Mouse (Mus musculus) heart, embryonic 11.5 days (tissue): ENCODE measurements around the gene Ptges2. TPM values are rescaled to one million over a fixed set of nuclear protein-coding genes. Genes with fewer than 3 reads are reported as not detected.

Source experiments
- ATAC-seq: fragments of 200-750 bp; cut with Nextera tagmentation; replicated peaks from 2 replicates; pipeline ENCODE4 v1.8.0; 2017; ENCODE audit warnings: moderate library complexity; ENCODE audit not compliant: insufficient number of reproducible peaks, low FRiP score, low TSS enrichment
- H3K27ac ChIP-seq: fragments of 300-500 bp; sonication (generic); 2 replicates; pipeline ENCODE4 v1.5.1; 2014; ENCODE audit warnings: mild to moderate bottlenecking, low read depth, low read length
- H3K27me3 ChIP-seq: fragments of 300-500 bp; sonication (generic); 2 replicates; pipeline ENCODE4 v1.6.1; 2014; ENCODE audit warnings: mild to moderate bottlenecking, low read length, mixed read lengths; ENCODE audit not compliant: control insufficient read depth, insufficient read depth
- H3K36me3 ChIP-seq: fragments of 300-500 bp; sonication (generic); 2 replicates; pipeline ENCODE4 v1.6.1; 2014; ENCODE audit warnings: mild to moderate bottlenecking, low read length, moderate library complexity, mixed read lengths; ENCODE audit not compliant: control insufficient read depth, insufficient read depth
- H3K4me1 ChIP-seq: fragments of 300-500 bp; sonication (generic); 2 replicates; pipeline ENCODE4 v1.6.1; 2014; ENCODE audit warnings: low read length; ENCODE audit not compliant: control insufficient read depth, insufficient read depth
- H3K4me2 ChIP-seq: fragments of 300-500 bp; sonication (generic); 2 replicates; pipeline ENCODE4 v1.6.1; 2014; ENCODE audit warnings: mild to moderate bottlenecking, moderate library complexity
- H3K4me3 ChIP-seq: fragments of 300-500 bp; sonication (generic); 2 replicates; pipeline ENCODE4 v1.5.1; 2014; ENCODE audit warnings: low read depth, low read length
- H3K9ac ChIP-seq: fragments of 300-500 bp; sonication (generic); 2 replicates; pipeline ENCODE4 v1.6.1; 2014; ENCODE audit warnings: mild to moderate bottlenecking, low read depth, low read length, moderate library complexity
- H3K9me3 ChIP-seq: fragments of 300-500 bp; sonication (generic); replicated peaks from 2 replicates; pipeline ENCODE4 v1.6.1; 2016; ENCODE audit warnings: low read length; ENCODE audit not compliant: control insufficient read depth
- WGBS: fragments of 180-500 bp; shearing (Covaris S2); extraction: QIAGEN DNeasy Blood & Tissue Kit; methylation state at CpG from one replicate; pipeline ENCODE4 v1.1.7; 2014; ENCODE audit not compliant: insufficient replicate concordance; 5-methylcytosine and 5-hydroxymethylcytosine counted together
- polyA plus RNA-seq: library from polyadenylated mRNA; unstranded; fragments of >200 nt; fragmentation: Nextera tagmentation; extraction: Ambion mirVana; gene quantifications from 2 replicates; pipeline ENCODE4 v1.2.1, GENCODE M21; 2014

The Ptges2 gene
- polyA plus RNA-seq, 1 experiment from 2014 or later: 32.7 TPM

DNA sequence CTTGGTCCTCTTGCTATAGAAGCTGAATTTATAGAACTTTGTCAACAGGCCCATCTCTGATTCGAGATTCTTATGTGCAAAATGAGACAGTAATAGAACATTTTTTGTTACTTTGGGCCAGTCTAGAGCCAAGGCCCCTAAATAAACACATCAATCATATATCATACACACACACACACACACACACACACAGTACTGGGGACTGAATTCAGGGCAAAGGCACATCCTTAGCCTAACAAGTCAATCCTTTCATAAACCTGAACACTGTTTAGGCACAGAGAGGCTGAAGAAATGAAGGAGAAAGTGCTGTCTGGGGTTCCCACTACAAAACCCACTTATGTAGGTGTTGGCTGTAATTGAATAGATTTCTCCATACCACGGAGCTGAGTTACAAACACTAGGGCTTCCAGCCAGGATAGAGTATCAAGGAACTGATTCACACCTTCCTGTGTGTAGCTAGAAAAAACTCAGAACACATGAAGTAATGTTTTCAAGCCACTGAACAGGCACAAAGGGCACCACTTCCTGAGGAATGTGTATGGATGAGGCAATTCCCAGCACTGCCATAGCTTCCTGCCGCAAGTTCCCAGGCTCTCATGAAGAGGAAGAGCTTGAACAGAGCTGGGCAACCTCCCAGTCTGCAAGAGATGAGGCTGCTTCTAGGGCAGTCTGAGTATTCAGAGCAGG, 41.1 kb downstream of the Ptges2 start:
- 54% methylated on average over 3 of the region's 3 CpGs for WGBS
- no peak overlapping the region for H3K4me3 ChIP-seq
- H3K27ac ChIP-seq: peak overlapping the region; percentile 73
- ATAC-seq: 0 out of 2 replicates have a peak, but pooled peaks have one; percentile 39
- no peaks in the 10 kb centered on the region for H3K27me3 ChIP-seq
- peak overlapping the region; percentile 23; the same call in 1 of the 2 replicates for H3K9ac ChIP-seq
- no peaks in the 10 kb centered on the region for H3K9me3 ChIP-seq
- no peaks in the 10 kb centered on the region for H3K36me3 ChIP-seq
- peaks cover 16% of the 10 kb centered on the region for H3K4me1 ChIP-seq
- H3K4me2 ChIP-seq: no peak overlapping the region

DNA sequence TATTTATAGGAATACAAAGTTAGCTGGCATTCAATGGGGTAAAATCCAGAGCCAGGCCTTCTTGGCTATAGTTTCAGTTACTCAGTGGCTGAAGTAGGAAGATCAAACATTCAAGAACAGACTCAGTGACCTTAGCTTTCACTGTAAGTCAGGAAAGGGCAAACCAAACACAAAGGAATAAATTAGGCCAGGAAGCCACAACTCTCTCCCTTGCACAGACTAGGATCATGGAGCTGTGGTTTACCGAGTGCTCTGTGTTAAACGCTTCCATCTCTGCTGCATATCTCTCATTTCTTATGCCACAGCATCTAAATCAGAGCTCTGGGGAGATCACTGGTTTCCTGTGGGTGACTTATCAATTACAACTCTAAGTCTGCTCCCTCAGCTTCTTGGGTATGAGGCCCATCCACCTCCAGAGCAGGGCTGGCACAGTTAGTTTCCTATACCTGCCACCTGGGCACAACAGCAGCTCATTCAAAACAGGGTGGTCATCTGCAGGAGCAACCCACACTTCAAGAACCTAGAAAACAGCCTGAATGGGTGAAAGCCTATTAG, 42.0 kb downstream of the Ptges2 start:
- Histone ChIP-seq H3K4me2 (no peak overlapping the region), H3K4me1 (peaks cover 17% of the 10 kb centered on the region), H3K9me3 (no peaks in the 10 kb centered on the region), H3K9ac (peak overlapping the region; percentile 40), H3K27ac (peak overlapping the region; percentile 73), H3K4me3 (no peak overlapping the region), H3K27me3 (no peaks in the 10 kb centered on the region), H3K36me3 (no peaks in the 10 kb centered on the region)
- no peak for ATAC-seq
- WGBS: 73% methylated on average over 2 of the region's 2 CpGs

DNA sequence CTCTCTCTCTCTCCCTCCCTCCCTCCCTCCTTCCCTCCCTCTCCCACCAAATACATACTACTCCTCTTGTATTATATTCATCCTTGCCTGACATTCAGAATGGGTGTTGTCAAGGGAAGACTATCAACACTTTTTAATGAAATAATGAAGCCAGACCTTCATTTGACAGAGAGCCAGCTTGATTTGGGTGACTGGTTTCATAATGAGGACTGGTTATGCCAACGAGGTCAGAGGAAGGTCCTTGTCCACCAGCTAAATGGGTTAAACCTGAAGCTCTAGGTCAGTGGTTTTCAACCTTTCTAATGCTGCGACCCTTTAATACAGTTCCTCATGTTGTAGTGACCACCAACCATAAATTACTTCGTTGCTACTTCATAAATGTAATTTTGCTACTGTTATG, 43.0 kb downstream of the Ptges2 start:
- no peaks in the 10 kb centered on the region for H3K27me3 ChIP-seq
- no peak for ATAC-seq
- H3K27ac ChIP-seq: no peak overlapping the region
- no peak overlapping the region for H3K9ac ChIP-seq
- no peak overlapping the region for H3K4me3 ChIP-seq
- H3K9me3 ChIP-seq: no peaks in the 10 kb centered on the region
- H3K4me1 ChIP-seq: peaks cover 17% of the 10 kb centered on the region
- 83% methylated on average over 3 of the region's 3 CpGs for WGBS
- H3K36me3 ChIP-seq: no peaks in the 10 kb centered on the region
- no peak overlapping the region for H3K4me2 ChIP-seq

DNA sequence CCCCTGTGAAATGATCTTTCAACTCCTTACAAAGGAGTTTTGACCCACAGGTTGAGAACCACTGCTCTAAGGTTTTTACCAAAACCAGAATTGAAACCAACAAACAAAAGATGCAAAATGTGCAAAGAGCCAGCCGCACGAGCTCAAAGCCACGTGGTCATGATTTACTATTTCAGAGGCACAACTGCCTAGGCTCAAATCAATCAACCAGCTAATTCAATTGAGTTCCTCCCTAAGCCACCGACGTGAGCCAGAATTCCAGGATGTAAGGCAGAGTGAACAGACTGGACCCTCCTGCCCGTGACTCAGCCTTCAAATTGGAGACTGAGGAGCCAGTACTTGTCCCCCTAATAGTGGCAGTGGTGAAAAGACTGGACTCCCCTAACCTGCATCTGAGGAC, 43.5 kb downstream of the Ptges2 start:
- ATAC-seq: no peak

DNA sequence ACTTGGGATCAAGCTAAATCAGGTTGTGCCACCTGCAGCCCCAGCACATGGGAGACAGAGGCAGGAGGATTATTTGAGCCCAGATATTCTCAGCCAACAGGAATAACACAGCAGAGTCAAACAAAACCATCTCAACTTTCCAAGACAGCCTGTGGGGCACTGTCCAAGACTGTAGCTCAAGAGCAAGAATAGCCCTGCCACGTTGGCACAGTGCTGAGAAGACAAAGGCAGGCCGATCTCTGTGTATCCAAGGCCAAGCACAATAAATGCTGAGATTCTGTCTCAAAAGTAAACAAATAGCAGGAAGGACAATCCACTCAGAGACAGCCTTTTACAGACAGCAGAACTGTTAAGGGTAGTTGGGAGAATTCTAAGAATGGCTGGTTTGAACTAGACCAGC, 44.5 kb downstream of the Ptges2 start:
- H3K4me3 ChIP-seq: no peak overlapping the region
- H3K9me3 ChIP-seq: no peaks in the 10 kb centered on the region
- H3K9ac ChIP-seq: no peak overlapping the region
- H3K27me3 ChIP-seq: no peaks in the 10 kb centered on the region
- H3K4me1 ChIP-seq: peaks cover 17% of the 10 kb centered on the region
- H3K4me2 ChIP-seq: no peak overlapping the region
- no peak overlapping the region for H3K27ac ChIP-seq
- no peak for ATAC-seq
- no peaks in the 10 kb centered on the region for H3K36me3 ChIP-seq
- WGBS: 52% methylated on average over 2 of the region's 2 CpGs

More for the DNA sequence above, 43.5 kb downstream of the Ptges2 start:
- H3K4me3 ChIP-seq: no peak overlapping the region
- no peak overlapping the region for H3K27ac ChIP-seq
- no peak overlapping the region for H3K4me2 ChIP-seq
- 71% methylated on average over 6 of the region's 6 CpGs for WGBS
- no peaks in the 10 kb centered on the region for H3K9me3 ChIP-seq
- H3K27me3 ChIP-seq: no peaks in the 10 kb centered on the region
- no peaks in the 10 kb centered on the region for H3K36me3 ChIP-seq
- H3K9ac ChIP-seq: no peak overlapping the region
- H3K4me1 ChIP-seq: peaks cover 17% of the 10 kb centered on the region

DNA sequence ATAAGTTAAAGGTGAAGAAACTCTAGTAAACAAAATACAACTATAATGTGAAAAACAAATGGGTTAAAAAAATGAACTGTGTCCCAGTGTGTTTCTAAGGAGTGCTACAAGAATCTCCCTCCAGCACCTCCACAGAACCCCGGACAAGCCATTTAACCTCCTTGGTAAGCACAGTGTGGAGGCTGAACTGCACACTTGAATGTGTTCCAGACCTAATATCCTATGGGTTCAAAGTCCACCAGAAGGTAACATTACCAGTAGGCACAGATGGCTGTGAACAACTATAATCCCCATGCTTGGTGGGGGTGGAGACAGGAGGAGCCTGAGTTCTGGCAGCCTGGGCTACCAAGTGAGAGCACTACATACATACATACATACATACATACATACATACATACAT, 44.9 kb downstream of the Ptges2 start:
- 81% methylated on average over 1 of the region's 1 CpGs for WGBS
- Histone ChIP-seq H3K4me3 (no peak overlapping the region), H3K27me3 (no peaks in the 10 kb centered on the region), H3K4me2 (no peak overlapping the region), H3K9ac (no peak overlapping the region), H3K4me1 (peaks cover 17% of the 10 kb centered on the region), H3K27ac (no peak overlapping the region), H3K36me3 (no peaks in the 10 kb centered on the region), H3K9me3 (no peaks in the 10 kb centered on the region)
- no peak for ATAC-seq

- 79% methylated on average over 2 of the region's 2 CpGs for WGBS
- no peak overlapping the region for H3K4me3 ChIP-seq
Measured at GRCm38 (mm10) chr2:32441550-32441949, 45.9 kb downstream of the Ptges2 start.

GRCm38 (mm10) chr2:32445535-32445934, 49.8 kb downstream of the Ptges2 start:
- ATAC-seq: no peak
- H3K27ac ChIP-seq: no peak overlapping the region
- H3K9me3 ChIP-seq: no peaks in the 10 kb centered on the region
- no peak overlapping the region for H3K4me2 ChIP-seq
- 65% methylated on average over 1 of the region's 1 CpGs for WGBS
- H3K27me3 ChIP-seq: no peaks in the 10 kb centered on the region
- no peak overlapping the region for H3K9ac ChIP-seq
- no peak overlapping the region for H3K4me3 ChIP-seq
- no peaks in the 10 kb centered on the region for H3K36me3 ChIP-seq
- peaks cover 13% of the 10 kb centered on the region for H3K4me1 ChIP-seq

More at GRCm38 (mm10) chr2:32441550-32441949, 45.9 kb downstream of the Ptges2 start:
- ATAC-seq: no peak
- H3K27ac ChIP-seq: no peak overlapping the region
- no peaks in the 10 kb centered on the region for H3K36me3 ChIP-seq
- H3K27me3 ChIP-seq: no peaks in the 10 kb centered on the region
- H3K4me1 ChIP-seq: peaks cover 17% of the 10 kb centered on the region
- no peak overlapping the region for H3K4me2 ChIP-seq
- no peak overlapping the region for H3K9ac ChIP-seq
- no peaks in the 10 kb centered on the region for H3K9me3 ChIP-seq
